Mouse (Mus musculus): ENCODE measurements around the gene Grik1.

GRCm38 (mm10) chr16:87915156-87915555 is 374.9 kb downstream of the Grik1 start:
- TF ChIP-seq POLR2A (IDR thresholded peaks at IDR 0.05; ENCODE audit: extremely low read depth, insufficient read depth, low read length) (no peak), CTCF (IDR thresholded peaks at IDR 0.05; ENCODE audit: extremely low read depth, insufficient read depth, low read length) (no peak)

All from cortical plate, adult 2 months (tissue).